Mouse (Mus musculus) adrenal gland, adult (tissue): ENCODE results near the gene Nedd9.

Experiments
- DNase-seq, 2 experiments: peaks; one replicate each; pipeline ENCODE4 v3.0.0; 2022 to 2023; ENCODE audit warnings: low spot score in 1 of 2; ENCODE audit not compliant: inconsistent age in 2 of 2

Nedd9 gene

DNA sequence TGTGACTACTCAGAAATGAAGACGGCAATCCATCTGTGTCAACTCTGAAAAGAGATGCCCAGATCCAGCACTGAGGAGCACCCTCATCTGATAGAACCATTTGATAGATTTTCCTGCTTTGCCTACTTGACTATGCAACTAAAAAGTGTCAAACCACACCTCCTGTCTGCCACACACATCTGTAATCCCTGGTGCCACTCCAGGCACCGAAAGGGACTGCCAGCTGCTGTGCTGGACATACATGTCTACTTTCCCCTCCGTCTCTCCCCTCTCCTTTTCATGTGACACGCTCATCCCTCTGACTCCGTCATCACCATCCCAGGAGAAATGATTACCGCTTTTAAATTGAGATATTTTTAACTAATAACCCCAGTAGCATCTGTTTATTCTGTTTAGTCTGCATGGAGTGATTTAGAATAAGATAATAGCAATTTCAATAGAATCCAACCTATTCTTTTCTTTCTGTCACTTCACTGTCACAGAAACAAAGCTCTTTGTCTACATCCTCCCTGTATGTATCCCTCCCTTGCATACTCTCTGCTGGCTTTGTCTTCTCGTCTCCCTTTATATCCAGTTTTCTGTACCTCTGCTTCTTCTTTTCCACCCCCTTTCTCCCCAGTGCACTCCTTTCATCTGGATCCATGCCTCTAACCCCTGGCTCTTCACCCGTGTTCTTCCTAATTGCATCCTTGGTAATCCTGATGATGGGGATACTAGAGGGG is 5.0 kb upstream of the Nedd9 start:
- DNase-seq, result no peak

DNA sequence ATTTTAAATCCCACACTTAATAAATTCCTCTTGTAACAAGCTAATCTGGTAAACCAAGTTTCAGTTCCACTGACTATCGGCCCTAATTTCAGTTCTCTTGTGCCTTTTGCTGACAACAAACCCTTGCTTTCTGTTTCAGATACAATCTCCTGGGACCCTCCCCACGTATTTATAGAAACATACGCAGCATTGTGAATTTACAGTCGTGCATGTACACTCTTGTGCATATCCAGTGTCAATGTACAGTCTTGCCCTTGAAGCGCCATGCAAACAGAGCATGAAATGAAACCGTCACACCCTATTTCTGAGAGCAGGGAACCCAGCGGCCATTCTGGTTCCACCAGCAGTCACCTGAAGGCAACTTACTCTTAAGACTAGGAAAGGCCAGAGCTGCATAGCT is 4.4 kb upstream of the Nedd9 start:
- no peak for DNase-seq

DNA sequence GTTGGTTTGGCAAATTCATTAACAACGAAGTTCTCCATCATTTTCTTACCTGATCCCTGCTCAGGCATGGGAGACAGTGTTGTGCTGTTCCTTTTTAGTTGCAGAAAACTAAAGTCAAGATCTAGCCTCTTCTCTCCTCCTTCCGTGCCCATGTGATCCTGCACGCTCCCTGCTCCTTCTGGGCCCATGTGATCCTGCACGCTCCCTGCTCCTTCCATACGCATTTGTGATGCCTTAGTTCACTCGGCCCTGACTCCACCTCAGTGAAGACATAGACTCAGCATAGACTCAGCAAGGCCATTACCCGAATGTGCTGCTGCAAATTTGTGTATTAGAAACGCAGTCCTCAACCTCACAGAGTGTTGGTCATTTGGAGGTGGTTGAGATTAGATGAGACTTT is 3.1 kb upstream of the Nedd9 start:
- DNase-seq, result no peak

DNA sequence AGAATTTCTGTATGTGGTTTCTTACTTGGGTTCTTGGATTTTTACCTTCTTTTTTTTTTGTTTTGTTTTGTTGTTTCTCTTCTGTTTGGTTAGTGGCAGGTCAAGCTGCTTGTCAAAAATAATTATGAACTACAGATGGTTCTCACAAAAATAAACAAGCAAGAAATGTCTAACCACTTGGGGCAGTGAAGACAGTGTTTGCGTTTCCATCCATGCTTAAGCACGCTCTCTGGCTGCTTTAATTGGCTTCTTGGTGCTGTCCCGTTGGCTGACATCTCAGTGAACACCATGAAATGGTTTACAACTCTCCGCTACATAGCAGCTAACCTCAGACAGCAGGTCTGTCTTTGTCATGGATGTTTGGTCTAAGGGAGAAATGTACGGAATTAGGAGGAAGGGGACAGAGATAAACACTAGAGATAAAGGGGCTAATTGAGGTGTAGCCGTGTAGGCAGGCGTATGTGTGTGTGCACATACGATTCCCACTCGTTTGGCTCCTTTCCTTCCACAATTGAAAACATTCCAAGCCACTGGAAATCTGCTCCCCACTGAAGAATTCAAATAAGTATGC is 2.6 kb upstream of the Nedd9 start:
- DNase-seq, result no peak

DNA sequence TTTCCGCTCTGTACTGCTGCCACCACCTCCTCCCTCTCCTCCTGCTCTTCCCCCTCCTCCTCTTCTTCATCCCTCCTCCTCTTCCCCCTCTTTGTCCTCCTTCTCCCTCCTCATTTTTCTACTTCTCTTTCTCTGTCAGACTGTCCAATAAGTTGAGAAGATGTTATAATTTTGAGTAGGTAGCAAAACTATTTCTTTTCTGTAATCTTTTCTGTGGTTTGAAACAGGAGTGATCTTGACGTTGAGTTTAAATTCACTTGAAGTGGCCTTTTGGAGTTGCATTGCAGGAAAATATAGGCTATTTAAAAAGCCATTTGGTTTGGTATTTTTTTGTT is 214 bp upstream of the Nedd9 start:
- DNase-seq, result no peak

DNA sequence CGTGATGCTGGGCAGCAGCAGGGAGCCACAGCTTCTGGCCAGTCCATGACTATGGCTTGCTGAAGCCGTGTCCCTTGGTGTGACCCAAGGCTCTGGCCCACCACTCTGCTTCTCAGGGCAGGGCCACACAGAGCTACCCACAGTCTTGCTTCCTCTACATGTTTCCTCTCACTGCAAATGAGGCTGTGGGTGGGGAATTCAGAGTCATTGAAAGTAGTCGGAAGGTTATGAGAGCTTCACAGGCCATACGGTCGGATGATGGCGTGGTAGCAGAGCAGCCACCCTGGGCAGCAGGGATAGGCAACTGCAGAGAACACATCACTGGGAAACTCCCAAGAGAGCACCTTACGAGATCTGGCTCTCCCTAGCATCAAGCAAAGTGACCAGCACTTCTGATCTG is 3.2 kb downstream of the Nedd9 start:
- no peak for DNase-seq

DNA sequence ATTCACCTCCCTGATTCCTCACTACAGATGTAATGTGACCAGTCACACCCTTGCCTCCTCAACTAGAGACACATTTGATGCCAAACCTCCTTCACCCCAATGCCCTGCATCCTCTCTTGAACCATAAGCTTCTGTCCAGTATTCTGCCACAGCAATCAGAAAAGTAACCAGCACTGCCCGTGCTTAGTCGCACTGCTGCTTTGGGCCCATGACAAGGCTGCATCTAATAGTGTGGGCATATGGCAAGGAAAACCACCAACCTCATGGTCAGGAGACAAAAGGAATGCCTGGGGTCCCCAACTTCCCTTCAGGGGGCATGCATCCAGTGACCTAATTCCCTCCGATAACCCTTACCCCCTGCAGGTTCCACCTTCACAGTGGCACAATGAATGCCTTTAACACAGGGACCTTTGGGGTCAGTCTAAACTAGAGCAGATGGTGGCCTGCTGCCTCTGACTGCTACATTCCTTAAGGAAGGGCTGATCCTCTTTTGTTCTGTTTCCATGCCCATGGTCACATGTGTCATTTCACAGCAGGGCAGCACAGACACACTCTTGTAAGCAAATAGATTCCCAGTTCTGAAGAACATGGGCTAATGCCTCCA is 4.7 kb downstream of the Nedd9 start:
- DNase-seq, result no peak

DNA sequence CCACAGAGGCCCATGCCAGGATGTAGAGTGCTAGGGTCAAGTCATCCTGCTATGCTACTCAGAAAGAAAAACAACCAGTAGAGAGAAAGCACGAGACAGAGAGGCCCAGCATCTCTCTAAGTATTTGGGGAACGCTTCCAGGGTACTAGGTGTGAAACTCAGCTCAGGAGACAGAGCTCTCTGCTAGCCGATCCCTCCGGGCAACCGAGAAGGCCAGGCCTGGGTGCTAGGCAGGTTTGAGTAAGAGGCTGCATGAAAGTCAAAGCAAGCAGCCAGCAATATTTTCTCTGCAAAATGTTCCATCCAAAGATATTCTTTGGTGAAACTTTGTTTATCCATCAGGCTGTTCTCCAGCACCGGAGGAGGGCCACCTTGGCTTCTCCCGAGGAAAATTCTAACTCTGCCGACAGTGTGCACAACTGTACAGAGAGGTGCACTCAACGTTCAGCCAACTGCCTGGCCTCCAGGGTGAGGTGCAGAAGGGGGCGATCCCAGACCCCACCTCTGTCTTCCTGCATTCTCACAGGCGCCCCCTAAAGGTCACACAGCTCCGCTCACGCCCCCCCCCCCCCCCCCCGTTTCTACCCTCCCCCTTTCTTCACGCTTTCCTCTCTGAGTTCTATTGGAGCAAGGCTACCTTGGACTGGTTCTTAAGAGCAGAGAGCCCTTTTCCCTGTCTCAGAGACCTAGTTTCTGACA is 7.3 kb downstream of the Nedd9 start:
- no peak for DNase-seq

DNA sequence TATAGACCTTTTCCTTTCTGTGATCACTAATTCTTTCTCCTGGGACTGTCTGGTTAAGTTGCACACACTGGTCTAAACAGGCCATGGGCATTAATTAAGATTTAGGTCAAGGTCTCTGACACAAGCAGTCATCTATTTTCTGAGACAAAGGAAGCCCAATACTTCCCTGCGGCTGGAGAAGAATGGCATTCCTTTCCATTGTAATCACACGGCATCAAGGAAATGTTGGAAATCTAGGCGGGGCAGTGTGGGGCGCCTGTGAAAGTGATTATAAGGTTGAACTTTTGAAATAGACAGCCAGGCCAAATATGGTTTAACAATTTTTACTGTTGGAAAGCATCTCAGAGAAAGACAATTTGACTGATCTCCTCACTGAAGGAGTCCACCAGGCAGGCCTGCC is 10.9 kb downstream of the Nedd9 start:
- DNase-seq, result peak in 1 of 2 experiments; percentile 80

DNA sequence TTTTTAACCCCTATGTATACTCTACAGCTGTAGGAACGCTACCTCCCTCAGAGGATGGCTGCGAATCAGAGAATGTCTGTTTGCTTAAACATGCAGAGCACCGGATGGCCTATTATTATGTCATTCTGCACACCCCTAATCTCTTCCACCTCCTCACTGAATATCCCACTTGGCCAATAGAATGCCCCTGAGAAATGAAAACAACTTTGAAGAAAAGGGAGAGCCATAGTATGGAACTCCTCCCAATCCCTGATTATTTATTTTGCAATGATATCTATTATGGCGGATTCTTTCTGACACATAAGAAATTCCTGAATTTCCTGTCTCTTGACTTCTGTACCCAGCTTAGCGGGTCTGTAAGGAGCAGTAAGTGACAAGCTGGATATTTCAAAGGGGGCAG is 12.8 kb downstream of the Nedd9 start:
- DNase-seq, result no peak

DNA sequence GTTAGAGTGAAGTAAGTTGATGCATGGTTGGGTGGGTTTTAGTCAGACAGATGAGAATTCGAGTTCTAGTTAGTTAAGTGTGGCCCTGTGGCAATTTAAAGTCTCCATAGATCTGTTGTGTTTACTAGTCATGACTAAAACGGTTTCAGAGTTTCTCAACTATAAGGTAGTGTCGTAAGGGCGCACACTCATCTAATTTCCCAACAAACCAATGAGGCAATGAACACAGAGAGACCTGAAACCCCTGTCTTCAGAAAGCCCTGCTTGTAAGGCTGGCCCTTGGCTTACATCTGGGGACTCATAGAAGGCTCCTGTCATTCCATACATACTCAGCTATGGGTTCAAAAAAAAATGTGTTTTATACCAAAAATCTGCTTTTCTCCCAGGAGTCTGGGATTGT is 13.7 kb downstream of the Nedd9 start:
- DNase-seq, result peak in 1 of 2 experiments; percentile 32

DNA sequence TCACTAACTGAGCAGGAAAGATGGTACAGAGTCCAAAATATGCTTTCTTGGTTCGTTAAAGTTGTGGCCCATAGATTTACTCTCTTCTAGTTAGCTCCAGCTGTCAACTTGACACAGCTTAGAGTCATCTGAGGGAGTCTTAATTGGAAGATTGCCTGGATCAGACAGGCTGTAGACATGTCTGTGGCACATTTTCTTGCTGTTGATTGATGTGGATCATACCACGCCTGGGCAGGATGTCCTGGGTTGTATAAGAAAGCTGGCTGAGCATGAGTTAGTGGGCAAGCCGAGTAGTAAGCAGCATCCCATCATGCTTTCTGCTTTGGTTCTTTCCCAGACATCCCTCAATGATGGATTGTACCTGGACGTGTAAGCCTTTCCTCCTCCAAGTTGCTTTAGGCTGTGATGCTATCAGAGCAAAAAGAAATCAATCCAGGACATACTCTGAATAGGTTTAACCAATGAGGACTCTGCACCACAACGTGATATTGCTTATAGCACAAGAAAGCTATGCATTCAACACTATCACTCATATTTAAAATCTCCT is 14.2 kb downstream of the Nedd9 start:
- no peak for DNase-seq

DNA sequence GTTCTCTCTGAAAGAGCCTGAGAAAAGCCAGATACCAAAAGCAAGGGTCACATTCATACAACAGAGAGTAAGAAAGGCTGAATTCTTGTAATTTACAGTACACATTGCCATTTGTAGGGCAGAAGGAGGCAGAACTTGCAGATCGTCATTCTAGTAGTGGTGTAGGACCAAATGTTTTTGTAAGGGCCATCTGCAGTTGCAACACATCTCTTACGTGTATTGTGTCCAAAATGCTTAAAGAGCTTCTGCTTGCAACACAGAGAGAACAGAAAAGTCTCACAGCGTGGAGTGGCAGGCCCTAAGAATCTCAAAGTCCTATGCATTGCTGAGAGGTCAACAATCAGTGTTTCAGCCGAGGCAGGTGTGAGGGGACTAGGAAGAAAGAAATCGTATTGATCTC is 18.9 kb downstream of the Nedd9 start:
- no peak for DNase-seq

DNA sequence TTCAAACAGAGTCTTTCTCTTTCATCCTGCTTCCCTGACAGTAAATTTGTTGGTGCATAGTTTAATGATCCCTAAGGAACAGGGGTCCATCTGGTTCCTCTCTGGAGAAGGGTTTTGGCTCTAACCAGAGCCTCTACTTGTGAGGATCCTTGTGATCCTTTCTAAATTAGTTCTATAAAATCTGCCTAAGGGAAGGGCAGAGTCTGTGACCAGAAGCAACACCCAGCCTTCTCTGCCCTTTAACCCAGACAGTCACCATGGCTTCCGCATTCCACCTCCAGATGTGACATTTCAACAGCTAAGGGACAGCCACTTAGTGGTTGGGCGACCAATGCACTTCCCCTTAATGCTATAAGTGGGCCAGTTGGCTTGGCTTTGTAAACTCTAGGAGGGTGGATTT is 20.1 kb downstream of the Nedd9 start:
- peak; percentile 39 to 55 for DNase-seq

DNA sequence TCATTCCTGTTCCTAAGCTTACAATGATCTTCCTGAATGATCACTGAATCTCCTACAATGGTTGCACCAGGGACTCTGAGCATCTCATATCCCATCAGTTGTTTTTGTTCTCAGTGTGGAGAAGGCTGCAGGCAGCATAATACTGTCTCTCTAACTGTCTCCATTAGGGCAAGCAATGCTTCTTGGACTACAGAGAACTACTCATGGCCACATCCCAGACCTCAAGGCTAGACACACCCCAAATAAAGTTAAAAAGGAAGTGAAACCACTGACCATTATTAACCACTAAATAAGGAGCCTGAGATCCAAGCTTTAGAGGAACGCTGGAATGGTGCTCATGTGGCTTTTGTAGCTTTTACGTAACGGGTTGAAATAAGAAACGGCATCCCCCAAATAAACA is 20.5 kb downstream of the Nedd9 start:
- DNase-seq, result peak in 1 of 2 experiments; percentile 61

DNA sequence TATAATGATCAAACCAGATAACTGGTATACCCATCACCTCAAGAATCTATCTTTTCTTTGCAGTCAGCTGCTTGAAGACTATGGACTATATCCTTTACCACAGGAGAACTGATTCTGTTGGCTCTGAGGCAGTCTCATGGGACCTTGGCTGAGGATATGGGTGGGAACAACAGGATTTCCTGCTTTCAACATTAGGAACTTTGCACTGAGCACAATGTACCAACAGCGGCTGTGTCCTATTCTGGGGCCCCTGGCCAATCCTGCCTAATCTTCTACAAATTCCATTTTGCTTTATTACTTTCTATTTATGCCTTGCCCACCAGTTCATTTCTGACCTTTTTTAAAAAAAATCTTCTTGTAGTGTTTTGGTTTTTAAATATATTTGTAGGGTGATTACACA is 21.0 kb downstream of the Nedd9 start:
- DNase-seq, result peak; percentile 47 to 72

DNA sequence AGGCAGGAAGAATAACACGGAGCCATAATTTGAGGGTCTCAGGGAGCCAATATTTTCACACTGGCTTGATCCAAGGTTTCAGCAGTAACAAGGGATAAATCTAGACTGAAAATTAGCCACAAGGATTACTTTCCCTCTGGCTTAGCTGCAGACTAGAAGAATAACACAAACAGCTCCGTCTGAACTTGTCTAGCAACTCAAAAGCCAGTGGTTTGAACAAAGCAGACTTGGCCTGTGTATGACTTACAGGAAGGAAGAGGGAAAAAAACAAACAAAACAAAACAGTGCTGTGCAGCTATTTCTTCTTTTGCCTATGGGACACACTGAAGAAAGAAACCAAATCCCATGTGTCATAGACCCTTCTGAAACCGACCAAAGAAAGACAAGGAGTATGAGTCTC is 25.7 kb downstream of the Nedd9 start:
- no peak for DNase-seq

DNA sequence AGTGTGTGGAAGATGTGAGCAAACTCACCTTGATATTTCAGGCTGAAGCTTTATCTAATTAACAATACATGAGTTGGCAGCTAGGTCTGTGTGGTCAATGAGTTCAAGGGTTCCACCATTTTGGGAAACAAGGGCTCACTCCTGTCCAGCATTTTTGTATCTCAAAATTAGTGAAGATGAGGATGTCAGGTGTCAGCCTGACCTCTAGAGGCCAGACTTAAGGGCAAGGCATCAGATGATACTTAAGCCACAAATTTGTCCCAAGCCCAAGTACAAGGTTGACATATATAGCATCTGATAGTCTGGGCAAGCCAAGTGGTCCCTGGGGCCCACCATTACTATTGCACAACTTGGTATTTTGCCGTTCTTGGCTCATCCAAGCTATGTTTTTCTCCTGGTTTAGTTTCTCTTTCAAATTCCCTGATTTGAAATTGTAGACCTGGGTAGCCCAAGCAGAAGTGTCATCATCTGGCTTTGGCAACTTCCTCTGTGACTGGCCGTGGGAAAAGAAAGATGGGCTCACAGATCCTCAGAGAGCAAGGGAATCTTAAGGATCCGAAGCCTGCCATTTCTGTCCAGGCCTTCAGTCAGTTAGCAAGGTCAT is 27.4 kb downstream of the Nedd9 start:
- peak in 1 of 2 experiments; percentile 49 for DNase-seq

DNA sequence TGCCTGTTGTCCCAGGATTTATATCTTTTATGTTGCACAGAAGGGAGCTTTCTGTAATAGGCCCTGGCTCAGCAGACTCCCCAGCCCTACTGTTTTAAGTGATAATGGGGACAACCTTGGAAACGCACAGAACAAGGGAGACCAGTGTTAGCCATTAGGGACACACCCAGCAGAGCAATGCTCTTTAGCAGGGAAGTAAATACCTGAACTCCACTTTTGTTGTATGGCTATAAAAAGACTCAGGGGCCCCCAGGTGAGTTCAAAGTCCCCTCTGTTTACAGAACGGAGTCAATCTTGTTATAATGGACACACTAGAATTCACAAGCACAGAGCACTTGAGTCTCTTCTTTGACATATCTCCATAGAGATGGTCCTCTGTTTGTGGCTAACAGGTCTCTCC is 28.5 kb downstream of the Nedd9 start:
- no peak for DNase-seq

DNA sequence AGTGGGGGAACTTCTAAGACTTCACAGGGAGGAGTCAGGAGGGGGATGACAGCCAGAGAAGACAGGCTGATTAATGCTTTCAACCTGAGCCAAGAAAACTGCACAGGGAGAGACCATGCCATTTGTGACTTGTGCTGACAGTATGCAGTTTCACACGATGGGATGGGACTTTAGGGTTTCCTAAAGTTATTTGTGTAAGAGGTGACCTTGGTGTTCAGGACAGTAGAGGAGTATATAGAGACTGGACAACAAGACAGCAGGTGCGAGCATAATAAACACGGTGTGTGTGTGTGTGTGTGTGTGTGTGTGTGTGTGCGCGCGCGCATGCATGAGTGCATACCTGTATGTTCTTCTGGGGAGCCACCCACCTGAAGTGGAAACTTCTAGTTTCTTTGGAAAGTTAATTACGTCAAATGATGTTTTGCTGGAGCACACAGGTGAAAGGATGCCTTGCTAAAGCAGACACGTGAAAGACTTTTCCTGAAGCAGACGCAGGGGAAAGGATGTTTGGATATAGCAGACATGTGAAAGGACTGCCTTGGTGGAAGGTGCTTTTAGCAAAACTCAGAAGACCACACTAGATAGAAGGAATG is 29.3 kb downstream of the Nedd9 start:
- no peak for DNase-seq
